Mouse (Mus musculus) MEL (cell line): Measurements from ENCODE around the gene Hist1h2ad. TPM values are rescaled to one million over a fixed set of nuclear protein-coding genes. Genes with fewer than 3 reads are reported as not detected.
A peak's percentile ranks its signal among the peaks of the same experiment; 100 is the strongest.
"Not testable (repeated sequence)": the region's sequence is repeated elsewhere in the genome, so short reads cannot be mapped to it uniquely, and the experiment has no call there.

Source experiments
- DNase-seq: peaks from one replicate; pipeline ENCODE4 v3.0.0; 2011; ENCODE audit warnings: low read depth, low spot score
- H3K27ac ChIP-seq: 2 replicates; pipeline ENCODE4 v1.5.1; 2012; ENCODE audit warnings: low read depth, mild to moderate bottlenecking, control low read depth, low read length, moderate library complexity; ENCODE audit not compliant: control insufficient read depth
- H3K27me3 ChIP-seq, 2 experiments: fragments of 150-350 bp in 1 of 2; sonication (generic) in 1 of 2; 2 replicates each; pipeline ENCODE4 v1.6.1; 2012; ENCODE audit warnings: low read length in 2 of 2, mild to moderate bottlenecking in 2 of 2, improper control_type of control experiment in 1 of 2, moderate library complexity in 1 of 2; ENCODE audit not compliant: insufficient read depth in 2 of 2, control insufficient read depth in 1 of 2
- H3K36me3 ChIP-seq, 2 experiments: 2 replicates each; pipeline ENCODE4 v1.6.1; 2012 to 2014; ENCODE audit warnings: low read length in 2 of 2, improper control_type of control experiment in 1 of 2, inconsistent platforms in 1 of 2, mild to moderate bottlenecking in 1 of 2; ENCODE audit not compliant: insufficient read depth in 2 of 2, control insufficient read depth in 1 of 2
- H3K4me1 ChIP-seq, 2 experiments: fragments of 150-350 bp in 1 of 2; sonication (generic) in 1 of 2; 2 replicates each; pipeline ENCODE4 v1.6.1; 2012; ENCODE audit warnings: low read length in 2 of 2, improper control_type of control experiment in 1 of 2, mild to moderate bottlenecking in 1 of 2; ENCODE audit not compliant: insufficient read depth in 2 of 2, control insufficient read depth in 1 of 2
- H3K4me3 ChIP-seq, 2 experiments: fragments of 150-350 bp in 1 of 2; sonication (generic) in 1 of 2; 2 replicates each; pipeline ENCODE4 v1.5.1; 2012; ENCODE audit warnings: low read depth in 2 of 2, low read length in 2 of 2, mild to moderate bottlenecking in 2 of 2, moderate library complexity in 2 of 2, control low read depth in 1 of 2, improper control_type of control experiment in 1 of 2; ENCODE audit not compliant: control insufficient read depth in 1 of 2, insufficient read depth in 1 of 2
- H3K79me2 ChIP-seq: 2 replicates; pipeline ENCODE4 v1.6.1; 2012; ENCODE audit warnings: mild to moderate bottlenecking, low read length, moderate library complexity; ENCODE audit not compliant: control insufficient read depth, poor library complexity, insufficient read depth
- H3K9ac ChIP-seq: 2 replicates; pipeline ENCODE4 v1.6.1; 2012; ENCODE audit warnings: low read depth, mild to moderate bottlenecking, control low read depth, low read length, moderate library complexity; ENCODE audit not compliant: control insufficient read depth, poor library complexity, severe bottlenecking
- H3K9me3 ChIP-seq: fragments of 150-350 bp; sonication (generic); replicated peaks from 2 replicates; pipeline ENCODE4 v1.6.1; 2012; ENCODE audit warnings: mild to moderate bottlenecking, low read length, improper control_type of control experiment, moderate library complexity; ENCODE audit not compliant: insufficient read depth
- CHD2 ChIP-seq: IDR thresholded peaks from 2 replicates; pipeline ENCODE4 v1.6.1; 2011; ENCODE audit warnings: low read length, improper control_type of control experiment
- CTCF ChIP-seq, 3 experiments: IDR thresholded peaks in 2 of 3; conservative IDR thresholded peaks in 1 of 3; 2 replicates each; pipeline ENCODE4 v1.5.1; 2011 to 2012; ENCODE audit warnings: low read length in 3 of 3, low read depth in 2 of 3, mild to moderate bottlenecking in 2 of 3, improper control_type of control experiment in 1 of 3, inconsistent platforms in 1 of 3, mixed read lengths in 1 of 3, moderate library complexity in 1 of 3; ENCODE audit not compliant: control insufficient read depth in 1 of 3, insufficient read depth in 1 of 3, poor library complexity in 1 of 3, severe bottlenecking in 1 of 3
- EP300 ChIP-seq, 2 experiments: IDR thresholded peaks; 2 replicates each; pipeline ENCODE4 v1.6.1; 2011; ENCODE audit warnings: improper control_type of control experiment in 2 of 2, low read length in 2 of 2, low read depth in 1 of 2, mild to moderate bottlenecking in 1 of 2
- ETS1 ChIP-seq: IDR thresholded peaks from 2 replicates; pipeline ENCODE4 v1.6.1; 2012; ENCODE audit warnings: low read depth, mild to moderate bottlenecking, inconsistent platforms, low read length, improper control_type of control experiment, moderate library complexity
- HCFC1 ChIP-seq: IDR thresholded peaks from 2 replicates; pipeline ENCODE4 v1.6.1; 2012; ENCODE audit warnings: low read depth, mild to moderate bottlenecking, inconsistent platforms, low read length, improper control_type of control experiment, moderate library complexity
- MAZ ChIP-seq: IDR thresholded peaks from 2 replicates; pipeline ENCODE4 v1.6.1; 2012; ENCODE audit warnings: low read depth, mild to moderate bottlenecking, inconsistent platforms, low read length, improper control_type of control experiment
- POLR2A ChIP-seq, 2 experiments: IDR thresholded peaks; 2 replicates each; pipeline ENCODE4 v1.6.1; 2011 to 2012; ENCODE audit warnings: low read length in 2 of 2, mild to moderate bottlenecking in 2 of 2, control low read depth in 1 of 2, improper control_type of control experiment in 1 of 2, low read depth in 1 of 2, moderate library complexity in 1 of 2; ENCODE audit not compliant: control insufficient read depth in 1 of 2, insufficient read depth in 1 of 2, poor library complexity in 1 of 2
- POLR2AphosphoS2 ChIP-seq: IDR thresholded peaks from 2 replicates; pipeline ENCODE4 v1.6.1; 2011; ENCODE audit warnings: low read length, improper control_type of control experiment
- POLR2AphosphoS5 ChIP-seq: IDR thresholded peaks from 2 replicates; pipeline ENCODE4 v1.6.1; 2012; ENCODE audit warnings: low read depth, borderline replicate concordance, mild to moderate bottlenecking, inconsistent platforms, low read length, moderate library complexity, mixed read lengths
- RCOR1 ChIP-seq: IDR thresholded peaks from 2 replicates; pipeline ENCODE4 v1.6.1; 2012; ENCODE audit warnings: low read depth, mild to moderate bottlenecking, inconsistent platforms, low read length, improper control_type of control experiment
- SMC3 ChIP-seq: IDR thresholded peaks from 2 replicates; pipeline ENCODE4 v1.6.1; 2011; ENCODE audit warnings: low read depth, low read length, improper control_type of control experiment
- TAL1 ChIP-seq: IDR thresholded peaks from 2 replicates; pipeline ENCODE4 v1.6.1; 2012; ENCODE audit warnings: mild to moderate bottlenecking, inconsistent platforms, low read length, moderate library complexity, mixed read lengths
- TBP ChIP-seq: IDR thresholded peaks from 2 replicates; pipeline ENCODE4 v1.8.0; 2011; ENCODE audit warnings: low read depth, low read length, improper control_type of control experiment
- UBTF ChIP-seq: IDR thresholded peaks from 2 replicates; pipeline ENCODE4 v1.6.1; 2012; ENCODE audit warnings: low read depth, mild to moderate bottlenecking, inconsistent platforms, low read length, improper control_type of control experiment, moderate library complexity, borderline replicate concordance; ENCODE audit not compliant: insufficient read depth
- polyA plus RNA-seq, 2 experiments: library from polyadenylated mRNA; stranded (reverse) in 1 of 2; unstranded in 1 of 2; fragments of >175 nt in 1 of 2; fragments of >200 nt in 1 of 2; gene quantifications; 2 replicates each; pipeline versions ENCODE4 v1.2.1 to v1.2.4; 2012; ENCODE audit warnings: low replicate concordance in 2 of 2, low read depth in 1 of 2; ENCODE audit not compliant: insufficient read length in 2 of 2, insufficient read depth in 1 of 2, missing spikeins in 1 of 2
- total RNA-seq: library from RNA; depleted of rRNA; stranded (reverse); fragments of 300-350 nt; gene quantifications from 2 replicates; pipeline ENCODE4 v1.2.3, GENCODE M21; 2012

Gene Hist1h2ad
- total and polyA plus RNA-seq, 3 experiments = 0.14 to 924 TPM; not detected in 1

- Histone ChIP-seq H3K36me3 (peaks cover 0 to 46% of the 10 kb centered on the region in 2 experiments; a peak in 2 of 4 replicates), H3K27ac (peak within 1 kb of the TSS; percentile 100), H3K4me1 (peaks cover 0 to 14% of the 10 kb centered on the region in 2 experiments; a peak in 2 of 4 replicates), H3K9ac (peak within 1 kb of the TSS; percentile 87), H3K4me3 (peak within 1 kb of the TSS; percentile 0 to 44)
- H3K9me3 ChIP-seq, H3K79me2 ChIP-seq, H3K27me3 ChIP-seq: not testable (repeated sequence)
- peak; percentile 97 for DNase-seq
- TF ChIP-seq POLR2AphosphoS5 (peak; percentile 97), TAL1 (peak; percentile 21; the same call in 1 of the 2 replicates), TBP (peak; percentile 99), UBTF (peak; percentile 98), POLR2A (IDR thresholded peaks at IDR 0.05; ENCODE audit: control insufficient read depth in 1 of 2, insufficient read depth in 1 of 2, low read depth in 1 of 2, low read length in 2 of 2, poor library complexity in 1 of 2) (peak; percentile 97 to 99)
Observed at GRCm38 (mm10) chr13:23551146-23551834, 22.9 kb upstream of the Hist1h2ad start, which contains the start of gene Hist1h4f. Gene Hist1h4f, minus strand, starts transcription at chr13:23551648.

GRCm38 (mm10) chr13:23551931-23552914 lies 22.0 kb upstream of the Hist1h2ad start:
- H3K36me3 ChIP-seq = peaks cover 0 to 43% of the 10 kb centered on the region in 2 experiments; a peak in 2 of 4 replicates
- H3K27ac ChIP-seq = peak overlapping the region; percentile 100
- H3K27me3 ChIP-seq = no peaks in the 10 kb centered on the region
- peak overlapping the region; percentile 85 for H3K9ac ChIP-seq
- no peaks in the 10 kb centered on the region for H3K9me3 ChIP-seq
- H3K79me2 ChIP-seq = peaks cover 3% of the 10 kb centered on the region; the same call in 1 of the 2 replicates
- no peak for TF ChIP-seq POLR2AphosphoS2
- TF ChIP-seq, all 39 proteins: peak for 0
- peak; percentile 73 for DNase-seq
- peak overlapping the region in 1 of 2 experiments; percentile 35; a peak in 2 of 4 replicates for H3K4me3 ChIP-seq
- H3K4me1 ChIP-seq = peaks cover 0 to 11% of the 10 kb centered on the region in 2 experiments; a peak in 1 of 4 replicates

GRCm38 (mm10) chr13:23552962-23553361 lies 21.2 kb upstream of the Hist1h2ad start, which contains the start of gene Hist1h1d:
Gene Hist1h1d, plus strand, starts transcription at chr13:23553262.
- no peak for TF ChIP-seq CHD2
- no peak for TF ChIP-seq MAZ
- TF ChIP-seq ETS1 = no peak
- TF ChIP-seq RCOR1 = no peak
- TF ChIP-seq SMC3 = no peak
- no peak for TF ChIP-seq POLR2AphosphoS2
- no peak for TF ChIP-seq CTCF (IDR thresholded peaks at IDR 0.05 in 2 of 3, conservative IDR thresholded peaks at IDR 0.05 in 1 of 3; ENCODE audit: control insufficient read depth in 1 of 3, insufficient read depth in 1 of 3, low read depth in 2 of 3, low read length in 3 of 3, poor library complexity in 1 of 3, severe bottlenecking in 1 of 3)
- TF ChIP-seq HCFC1 = no peak
- TF ChIP-seq EP300 (IDR thresholded peaks at IDR 0.05; ENCODE audit: low read depth in 1 of 2, low read length in 2 of 2) = no peak
- TF ChIP-seq, all 39 proteins: peak for 0
- Histone ChIP-seq H3K27me3 (no peaks in the 10 kb centered on the region), H3K79me2 (peaks cover 3% of the 10 kb centered on the region; the same call in 1 of the 2 replicates)

More at GRCm38 (mm10) chr13:23552962-23553361, 21.2 kb upstream of the Hist1h2ad start, which contains the start of gene Hist1h1d:
- peaks cover 0 to 46% of the 10 kb centered on the region in 2 experiments; a peak in 2 of 4 replicates for H3K36me3 ChIP-seq
- H3K4me3 ChIP-seq = peak within 1 kb of the TSS in 1 of 2 experiments; percentile 35; a peak in 2 of 4 replicates
- DNase-seq = no peak
- peak within 1 kb of the TSS; percentile 100 for H3K27ac ChIP-seq
- peak within 1 kb of the TSS; percentile 93 for H3K9ac ChIP-seq
- no peaks in the 10 kb centered on the region for H3K9me3 ChIP-seq
- H3K4me1 ChIP-seq = peaks cover 0 to 11% of the 10 kb centered on the region in 2 experiments; a peak in 1 of 4 replicates
